Mouse (Mus musculus) limb, embryonic 10.5 days (tissue): ENCODE results near the gene C2cd4b. TPM values are rescaled to one million over a fixed set of nuclear protein-coding genes. Genes with fewer than 3 reads are reported as not detected.
"Not testable (repeated sequence)": the region's sequence is repeated elsewhere in the genome, so short reads cannot be mapped to it uniquely, and the experiment has no call there.

Source experiments
- DNase-seq: peaks from one replicate; pipeline ENCODE4 v3.0.0-alpha.2; 2017; ENCODE audit warnings: low spot score
- H3K27ac ChIP-seq: fragments of 300-500 bp; sonication (generic); 2 replicates; pipeline ENCODE4 v1.5.1; 2016; ENCODE audit warnings: mild to moderate bottlenecking
- H3K27me3 ChIP-seq: fragments of 300-500 bp; sonication (generic); 2 replicates; pipeline ENCODE4 v1.6.1; 2016; ENCODE audit warnings: low read depth, mild to moderate bottlenecking; ENCODE audit not compliant: poor library complexity, severe bottlenecking
- H3K36me3 ChIP-seq: fragments of 300-500 bp; sonication (generic); 2 replicates; pipeline ENCODE4 v1.6.1; 2016; ENCODE audit warnings: mild to moderate bottlenecking, moderate library complexity
- H3K4me1 ChIP-seq: fragments of 300-500 bp; sonication (generic); 2 replicates; pipeline ENCODE4 v1.6.1; 2016
- H3K4me3 ChIP-seq: fragments of 300-500 bp; sonication (generic); 2 replicates; pipeline ENCODE4 v1.5.1; 2016; ENCODE audit warnings: mild to moderate bottlenecking, moderate library complexity
- H3K9me3 ChIP-seq: fragments of 300-500 bp; sonication (generic); replicated peaks from 2 replicates; pipeline ENCODE4 v1.6.1; 2016; ENCODE audit warnings: mild to moderate bottlenecking
- WGBS: fragments of 180-500 bp; shearing (Covaris S2); methylation state at CpG from one replicate; pipeline ENCODE4 v1.1.7; 2016; 5-methylcytosine and 5-hydroxymethylcytosine counted together
- polyA plus RNA-seq: library from polyadenylated mRNA; unstranded; fragments of >200 nt; fragmentation: Nextera tagmentation; extraction: Ambion mirVana; gene quantifications from 2 replicates; pipeline ENCODE4 v1.2.1, GENCODE M21; 2016

The C2cd4b gene
- polyA plus RNA-seq, 1 experiment from 2014 or later: 0.14 TPM

GRCm38 (mm10) chr9:67754713-67755112 lies 4.5 kb upstream of the C2cd4b start:
- H3K27ac ChIP-seq: no peak overlapping the region
- no peaks in the 10 kb centered on the region for H3K36me3 ChIP-seq
- peaks cover 9% of the 10 kb centered on the region for H3K4me1 ChIP-seq
- no peaks in the 10 kb centered on the region for H3K9me3 ChIP-seq
- no peak for DNase-seq
- H3K4me3 ChIP-seq: no peak overlapping the region
- H3K27me3 ChIP-seq: peaks cover 24% of the 10 kb centered on the region
- 76% methylated on average over 3 of the region's 3 CpGs for WGBS

GRCm38 (mm10) chr9:67758686-67759085 lies 551 bp upstream of the C2cd4b start:
- Histone ChIP-seq H3K4me3 (0 out of 2 replicates have a peak overlapping the region, but pooled peaks have one; percentile 65), H3K27ac (no peak overlapping the region), H3K4me1 (peaks cover 19% of the 10 kb centered on the region), H3K9me3 (no peaks in the 10 kb centered on the region), H3K27me3 (peaks cover 47% of the 10 kb centered on the region), H3K36me3 (no peaks in the 10 kb centered on the region)
- WGBS: 8% methylated on average over 9 of the region's 9 CpGs
- peak; percentile 61 for DNase-seq

GRCm38 (mm10) chr9:67759956-67760764 lies 923 bp downstream of the C2cd4b start:
- Histone ChIP-seq H3K4me3 (peak overlapping the region; percentile 65), H3K27me3 (peaks cover 47% of the 10 kb centered on the region), H3K4me1 (peaks cover 19% of the 10 kb centered on the region), H3K27ac (peak overlapping the region; percentile 76)
- WGBS: 6% methylated on average over 99 of the region's 114 CpGs
- peak; percentile 76 for DNase-seq
- H3K36me3 ChIP-seq, H3K9me3 ChIP-seq: not testable (repeated sequence)

GRCm38 (mm10) chr9:67760991-67761390 lies 1.8 kb downstream of the C2cd4b start:
- Histone ChIP-seq H3K4me3 (peak overlapping the region; percentile 65), H3K27ac (no peak overlapping the region), H3K36me3 (no peaks in the 10 kb centered on the region), H3K4me1 (peaks cover 19% of the 10 kb centered on the region), H3K9me3 (no peaks in the 10 kb centered on the region), H3K27me3 (peaks cover 47% of the 10 kb centered on the region)
- DNase-seq: no peak
- 68% methylated on average over 6 of the region's 6 CpGs for WGBS

GRCm38 (mm10) chr9:67763326-67763725 lies 4.1 kb downstream of the C2cd4b start:
- Histone ChIP-seq H3K27me3 (peaks cover 37% of the 10 kb centered on the region), H3K9me3 (no peaks in the 10 kb centered on the region), H3K4me3 (no peak overlapping the region), H3K36me3 (no peaks in the 10 kb centered on the region), H3K27ac (no peak overlapping the region), H3K4me1 (peaks cover 22% of the 10 kb centered on the region)
- no peak for DNase-seq
- WGBS: 77% methylated on average over 4 of the region's 4 CpGs

GRCm38 (mm10) chr9:67766405-67766804 lies 7.2 kb downstream of the C2cd4b start:
- no peaks in the 10 kb centered on the region for H3K36me3 ChIP-seq
- 0 out of 2 replicates have a peak, but pooled peaks cover 4% of the 10 kb centered on the region for H3K4me1 ChIP-seq
- WGBS: 91% methylated on average over 4 of the region's 4 CpGs
- H3K27me3 ChIP-seq: peaks cover 8% of the 10 kb centered on the region
- no peak overlapping the region for H3K4me3 ChIP-seq
- no peak overlapping the region for H3K27ac ChIP-seq
- no peak for DNase-seq
- H3K9me3 ChIP-seq: no peaks in the 10 kb centered on the region

- 27% methylated on average over 3 of the region's 3 CpGs for WGBS
- H3K27ac ChIP-seq: no peak overlapping the region
Measured at GRCm38 (mm10) chr9:67766948-67767347, 7.7 kb downstream of the C2cd4b start.

GRCm38 (mm10) chr9:67768843-67769242 lies 9.6 kb downstream of the C2cd4b start:
- Histone ChIP-seq H3K4me3 (no peak overlapping the region), H3K9me3 (no peaks in the 10 kb centered on the region), H3K4me1 (0 out of 2 replicates have a peak, but pooled peaks cover 4% of the 10 kb centered on the region), H3K27ac (no peak overlapping the region), H3K27me3 (no peaks in the 10 kb centered on the region), H3K36me3 (no peaks in the 10 kb centered on the region)
- 84% methylated on average over 4 of the region's 4 CpGs for WGBS
- no peak for DNase-seq

More at GRCm38 (mm10) chr9:67766948-67767347, 7.7 kb downstream of the C2cd4b start:
- Histone ChIP-seq H3K4me1 (0 out of 2 replicates have a peak, but pooled peaks cover 4% of the 10 kb centered on the region), H3K9me3 (no peaks in the 10 kb centered on the region), H3K36me3 (no peaks in the 10 kb centered on the region), H3K27me3 (peaks cover 3% of the 10 kb centered on the region; the same call in 1 of the 2 replicates), H3K4me3 (no peak overlapping the region)
- no peak for DNase-seq

- no peak for DNase-seq
- Histone ChIP-seq H3K4me1 (0 out of 2 replicates have a peak, but pooled peaks cover 4% of the 10 kb centered on the region), H3K27me3 (no peaks in the 10 kb centered on the region), H3K27ac (no peak overlapping the region), H3K36me3 (no peaks in the 10 kb centered on the region), H3K9me3 (no peaks in the 10 kb centered on the region), H3K4me3 (no peak overlapping the region)
- WGBS: 76% methylated on average over 1 of the region's 1 CpGs
Measured at GRCm38 (mm10) chr9:67769401-67769800, 10.2 kb downstream of the C2cd4b start.

GRCm38 (mm10) chr9:67771293-67771692 lies 12.1 kb downstream of the C2cd4b start:
- H3K27me3 ChIP-seq: no peaks in the 10 kb centered on the region
- H3K9me3 ChIP-seq: no peaks in the 10 kb centered on the region
- no peak overlapping the region for H3K27ac ChIP-seq
- H3K4me3 ChIP-seq: no peak overlapping the region
- WGBS: 86% methylated on average over 7 of the region's 7 CpGs
- DNase-seq: no peak
- H3K36me3 ChIP-seq: no peaks in the 10 kb centered on the region
- H3K4me1 ChIP-seq: 0 out of 2 replicates have a peak, but pooled peaks cover 4% of the 10 kb centered on the region

GRCm38 (mm10) chr9:67774201-67774600 lies 15.0 kb downstream of the C2cd4b start:
- Histone ChIP-seq H3K36me3 (no peaks in the 10 kb centered on the region), H3K27ac (no peak overlapping the region), H3K4me1 (peaks cover 4% of the 10 kb centered on the region), H3K9me3 (no peaks in the 10 kb centered on the region), H3K27me3 (no peaks in the 10 kb centered on the region), H3K4me3 (no peak overlapping the region)
- 82% methylated on average over 6 of the region's 6 CpGs for WGBS
- DNase-seq: no peak

- 35% methylated on average over 8 of the region's 8 CpGs for WGBS
- no peak for DNase-seq
- no peaks in the 10 kb centered on the region for H3K9me3 ChIP-seq
- H3K4me3 ChIP-seq: no peak overlapping the region
- no peak overlapping the region for H3K27ac ChIP-seq
- no peaks in the 10 kb centered on the region for H3K27me3 ChIP-seq
- H3K36me3 ChIP-seq: no peaks in the 10 kb centered on the region
- peaks cover 4% of the 10 kb centered on the region for H3K4me1 ChIP-seq
Measured at GRCm38 (mm10) chr9:67778553-67778952, 19.3 kb downstream of the C2cd4b start.

- no peak for DNase-seq
- H3K36me3 ChIP-seq: no peaks in the 10 kb centered on the region
- no peak overlapping the region for H3K27ac ChIP-seq
- 82% methylated on average over 6 of the region's 6 CpGs for WGBS
- H3K4me1 ChIP-seq: peaks cover 8% of the 10 kb centered on the region
- no peaks in the 10 kb centered on the region for H3K27me3 ChIP-seq
- no peak overlapping the region for H3K4me3 ChIP-seq
- no peaks in the 10 kb centered on the region for H3K9me3 ChIP-seq
Measured at GRCm38 (mm10) chr9:67782786-67783185, 23.5 kb downstream of the C2cd4b start.
